Comparison of ENCODE assay signal across 10 mouse cellular contexts in the genomic region with DNA sequence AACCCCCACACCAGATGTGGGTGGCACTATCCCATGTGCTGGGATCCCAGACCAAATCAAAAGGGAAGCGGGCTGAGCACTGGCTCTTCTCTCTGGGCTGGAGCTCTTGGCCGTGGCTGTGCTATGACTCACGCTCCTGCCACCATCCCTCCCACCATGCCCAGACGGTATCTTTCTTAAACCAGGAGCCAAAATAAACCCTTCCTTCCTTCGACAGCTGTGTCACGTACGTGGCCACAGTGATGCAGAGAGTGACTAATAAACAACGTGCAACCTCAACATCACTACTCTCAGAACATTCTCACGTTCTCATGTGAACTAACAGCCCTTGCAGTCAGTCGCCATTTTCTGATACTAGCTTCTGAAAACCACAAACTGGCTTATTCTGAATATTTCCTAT. TPM values are rescaled to one million over a fixed set of nuclear protein-coding genes. Genes with fewer than 3 reads are reported as not detected.
DNase-seq lines count a peak whose midpoint lies in the region; ATAC-seq and TF ChIP-seq lines count a peak whose summit lies in the region.
"Had no signal": no experiment of that assay in that cellular context is flagged by ENCODE, and none has a peak within 500 bp of the region (broad histone marks: within the 10 kb centered on the region; RNA-seq: fewer than 3 reads in every experiment).

No protein-coding gene starts in this region.

- H3K4me2 ChIP-seq in lung, embryonic 15.5 days: no peak overlapping the region
- H3K4me2 ChIP-seq in stomach, postnatal 0 days (replicated peaks; ENCODE audit: low read depth): no peak overlapping the region
- no peak overlapping the region for H3K4me2 ChIP-seq in midbrain, postnatal 0 days (ENCODE audit: low read depth, low read length, poor library complexity, severe bottlenecking)
- H3K4me2 ChIP-seq: liver, embryonic 12.5 days; neural tube, embryonic 13.5 days had no signal

- WGBS in lung, embryonic 15.5 days: 55% methylated on average over 10 of the region's 10 CpGs
- WGBS in stomach, postnatal 0 days: 51% methylated on average over 10 of the region's 10 CpGs
- 88% methylated on average over 10 of the region's 10 CpGs for WGBS in midbrain, postnatal 0 days

- peaks cover 12% of the 10 kb centered on the region for H3K4me1 ChIP-seq in lung, embryonic 15.5 days
- no peaks in the 10 kb centered on the region for H3K4me1 ChIP-seq in stomach, postnatal 0 days (replicated peaks; ENCODE audit: control insufficient read depth, insufficient read depth)
- H3K4me1 ChIP-seq in midbrain, postnatal 0 days (ENCODE audit: insufficient read depth, low read length): no peaks in the 10 kb centered on the region

- peaks cover 43% of the 10 kb centered on the region for H3K36me3 ChIP-seq in lung, embryonic 15.5 days
- peaks cover 11% of the 10 kb centered on the region for H3K36me3 ChIP-seq in stomach, postnatal 0 days (ENCODE audit: control insufficient read depth, insufficient read depth, low read length)
- H3K36me3 ChIP-seq in midbrain, postnatal 0 days (ENCODE audit: insufficient read depth, low read length): peaks cover 22% of the 10 kb centered on the region

- DNase-seq in lung, postnatal 14 days: no peak
- peak; percentile 68 to 71 for DNase-seq in adrenal gland, postnatal 36 days
- peak; percentile 22 for DNase-seq in heart, postnatal 25 days (ENCODE audit: low spot score)
- DNase-seq in stomach, postnatal 0 days (ENCODE audit: low spot score): no peak
- no peak for DNase-seq in natural killer cell, adult 2 months (ENCODE audit: low spot score in 2 of 2)
- DNase-seq in midbrain, postnatal 0 days (ENCODE audit: low spot score): no peak
- DNase-seq: kidney, postnatal 10 days had no signal

- H3K27me3 ChIP-seq in lung, embryonic 15.5 days: no peaks in the 10 kb centered on the region
- H3K27me3 ChIP-seq in stomach, postnatal 0 days (ENCODE audit: control insufficient read depth, insufficient read depth, low read length): no peaks in the 10 kb centered on the region
- no peaks in the 10 kb centered on the region for H3K27me3 ChIP-seq in midbrain, postnatal 0 days (ENCODE audit: insufficient read depth, low read length)
- H3K27me3 ChIP-seq: liver, embryonic 12.5 days; neural tube, embryonic 13.5 days had no signal

- intact Hi-C loops in heart, postnatal 25 days (cut with DNase I): no loop called here

- no peak overlapping the region for H3K4me3 ChIP-seq in lung, embryonic 15.5 days
- no peak overlapping the region for H3K4me3 ChIP-seq in stomach, postnatal 0 days (ENCODE audit: low read depth, low read length)
- no peak overlapping the region for H3K4me3 ChIP-seq in midbrain, postnatal 0 days (ENCODE audit: low read depth, low read length)
- H3K4me3 ChIP-seq: liver, embryonic 12.5 days; neural tube, embryonic 13.5 days had no signal

- TF ChIP-seq EP300 in stomach, postnatal 0 days (optimal IDR thresholded peaks at IDR 0.05): no peak

- H3K9me3 ChIP-seq in lung, embryonic 15.5 days: no peaks in the 10 kb centered on the region
- H3K9me3 ChIP-seq in stomach, postnatal 0 days (ENCODE audit: control insufficient read depth, low read length): no peaks in the 10 kb centered on the region
- no peaks in the 10 kb centered on the region for H3K9me3 ChIP-seq in midbrain, postnatal 0 days (ENCODE audit: low read length)
- H3K9me3 ChIP-seq: neural tube, embryonic 13.5 days had no signal

- TF ChIP-seq CTCF in stomach, postnatal 0 days (IDR thresholded peaks at IDR 0.05; ENCODE audit: low read depth): no peak
- TF ChIP-seq CTCF in midbrain, postnatal 0 days (IDR thresholded peaks at IDR 0.05): no peak

- no peak overlapping the region for H3K27ac ChIP-seq in lung, embryonic 15.5 days
- no peak overlapping the region for H3K27ac ChIP-seq in stomach, postnatal 0 days (replicated peaks)
- no peak overlapping the region for H3K27ac ChIP-seq in midbrain, postnatal 0 days (ENCODE audit: low read depth, low read length)
- H3K27ac ChIP-seq: liver, embryonic 12.5 days; neural tube, embryonic 13.5 days had no signal

- peak; percentile 69 for ATAC-seq in lung, embryonic 15.5 days (ENCODE audit: borderline replicate concordance, extremely low read depth, low FRiP score, low TSS enrichment)
- ATAC-seq in stomach, postnatal 0 days (ENCODE audit: low FRiP score, low TSS enrichment): 0 out of 2 replicates have a peak, but pooled peaks have one; percentile 49
- ATAC-seq in midbrain, postnatal 0 days (ENCODE audit: low FRiP score): no peak
- ATAC-seq: liver, embryonic 12.5 days had no signal

- no peak overlapping the region for H3K9ac ChIP-seq in lung, embryonic 15.5 days
- no peak overlapping the region for H3K9ac ChIP-seq in stomach, postnatal 0 days (ENCODE audit: low read length)
- no peak overlapping the region for H3K9ac ChIP-seq in midbrain, postnatal 0 days (replicated peaks; ENCODE audit: low read length, poor library complexity, severe bottlenecking)
- H3K9ac ChIP-seq: liver, embryonic 12.5 days; neural tube, embryonic 13.5 days had no signal

RNA-seq across cellular contexts. Expression of a gene that starts 38.1 kb away (rescaled TPM):
- polyA plus RNA-seq in lung, embryonic 15.5 days (2015; fragmentation: Nextera tagmentation; extraction: Ambion mirVana): 1.1 and 1.3 TPM in 2 replicates
- total RNA-seq in adrenal gland, postnatal 36 days (2021): 1 to 10 TPM; 8.2 to 9.9 TPM
- total RNA-seq in heart, postnatal 25 days (2021): 10 to 100 TPM; 32.3 to 32.6 TPM
- polyA plus RNA-seq in stomach, postnatal 0 days (2015; fragmentation: Nextera tagmentation; extraction: Ambion mirVana): 2.0 and 2.4 TPM in 2 replicates
- 2.5 and 5.7 TPM in 2 replicates for total RNA-seq in midbrain, postnatal 0 days (2014; rRNA removed)
- 0.82 and 1.5 TPM in 2 replicates for polyA plus RNA-seq in midbrain, postnatal 0 days (2015; fragmentation: Nextera tagmentation; extraction: Ambion mirVana)

Comparison
In these comparisons a context has a peak if more than half of its experiments do, and no peak if none do; other contexts are left out.
1. DNase-seq: peak in adrenal gland, postnatal 36 days (2 of 2) and heart, postnatal 25 days (single experiment); none in lung, postnatal 14 days (single experiment), stomach, postnatal 0 days (single experiment), natural killer cell, adult 2 months (0 of 2) and midbrain, postnatal 0 days (single experiment).